8 mouse cellular contexts compared by ENCODE assay signal in genomic region chr11:53858761-53859580, GRCm38 (mm10). TPM values are rescaled to one million over a fixed set of nuclear protein-coding genes. Genes with fewer than 3 reads are reported as not detected.
DNase-seq lines count a peak whose midpoint lies in the region; ATAC-seq and TF ChIP-seq lines count a peak whose summit lies in the region.
"Not testable (repeated sequence)": the region's sequence is repeated elsewhere in the genome, so short reads cannot be mapped to it uniquely, and the experiment has no call there.

TSS of gene Gm12216 (minus strand) at chr11:53859256.

- peak within 1 kb of the TSS; percentile 69 for H3K4me2 ChIP-seq in hindbrain, embryonic 12.5 days (replicated peaks)

- H3K36me3 ChIP-seq in hindbrain, embryonic 12.5 days = not testable (repeated sequence)

- not testable (repeated sequence) for ATAC-seq in hindbrain, embryonic 12.5 days (ENCODE audit: low FRiP score)
- ATAC-seq in neutrophil, adult 5-6 weeks (ENCODE audit: extremely low read depth, insufficient number of reproducible peaks, low FRiP score, poor library complexity, severe bottlenecking) = peak; percentile 82

- DNase-seq in ZHBTc4 (ENCODE audit: low read depth, low spot score) = peak; percentile 56
- DNase-seq in cerebellum, postnatal 36 days = peak; percentile 19 to 22
- peak; percentile 72 for DNase-seq in gastrocnemius, adult 2 months
- DNase-seq in layer of hippocampus, adult 2 months (ENCODE audit: low spot score in 2 of 2) = not testable (repeated sequence)
- peak; percentile 59 for DNase-seq in lung, postnatal 25 days (ENCODE audit: low spot score)
- peak; percentile 45 to 53 for DNase-seq in thymus, postnatal 36 days

- intact Hi-C loops in gastrocnemius, adult 2 months (cut with DNase I) = not testable (repeated sequence)

- H3K9ac ChIP-seq in hindbrain, embryonic 12.5 days = peak within 1 kb of the TSS; percentile 62

- TF ChIP-seq CTCF in gastrocnemius, adult 2 months (IDR thresholded peaks at IDR 0.05) = peak; percentile 52
- TF ChIP-seq CTCF in layer of hippocampus, adult 2 months (conservative IDR thresholded peaks at IDR 0.05) = peak; percentile 68

- H3K27me3 ChIP-seq in hindbrain, embryonic 12.5 days = not testable (repeated sequence)

- H3K27ac ChIP-seq in gastrocnemius, adult 2 months = peak within 1 kb of the TSS; percentile 91
- H3K27ac ChIP-seq in hindbrain, embryonic 12.5 days = not testable (repeated sequence)
- H3K27ac ChIP-seq in layer of hippocampus, adult 2 months = peak within 1 kb of the TSS; percentile 75

- not testable (repeated sequence) for H3K4me1 ChIP-seq in hindbrain, embryonic 12.5 days

- peak within 1 kb of the TSS; percentile 84 for H3K4me3 ChIP-seq in gastrocnemius, adult 2 months
- peak within 1 kb of the TSS; percentile 45 for H3K4me3 ChIP-seq in hindbrain, embryonic 12.5 days
- peak within 1 kb of the TSS; percentile 63 for H3K4me3 ChIP-seq in layer of hippocampus, adult 2 months

- WGBS in hindbrain, embryonic 12.5 days = 17% methylated on average over 42 of the region's 50 CpGs

- H3K9me3 ChIP-seq in hindbrain, embryonic 12.5 days (replicated peaks) = not testable (repeated sequence)

RNA-seq across cellular contexts. Expression of gene Gm12216, which starts in this region (rescaled TPM):
- total RNA-seq in gastrocnemius, adult 2 months (2021) = 1 to 10 TPM in 1 of 2 experiments, under 1 TPM in 1; 0.87 to 1.4 TPM
- polyA plus RNA-seq in hindbrain, embryonic 12.5 days (2016; fragmentation: Nextera tagmentation; extraction: Ambion mirVana) = 0.50 TPM in 1 of 2 replicates, not detected in the other
- 1 to 10 TPM; 8.5 to 8.9 TPM for total RNA-seq in layer of hippocampus, adult 2 months (2021)
- total RNA-seq in neutrophil, adult 5-6 weeks (2017) = 10.1 and 12.6 TPM in 2 replicates
